Mouse (Mus musculus) frontal cortex, postnatal 10 days (tissue): ENCODE results near the gene Glo1.

Experiments used
- DNase-seq, 2 experiments: peaks; one replicate each; pipeline ENCODE4 v3.0.0; 2022; ENCODE audit warnings: low spot score in 2 of 2, mixed read lengths in 1 of 2

Gene Glo1

GRCm38 (mm10) chr17:30536651-30537050, 90.0 kb downstream of the Glo1 start:
- no peak for DNase-seq
